30 mouse cellular contexts compared by ENCODE assay signal in genomic region chr9:9200827-9201388, GRCm38 (mm10). TPM values are rescaled to one million over a fixed set of nuclear protein-coding genes. Genes with fewer than 3 reads are reported as not detected.
DNase-seq lines count a peak whose midpoint lies in the region; ATAC-seq and TF ChIP-seq lines count a peak whose summit lies in the region.
"Had no signal": no experiment of that assay in that cellular context is flagged by ENCODE, and none has a peak within 500 bp of the region (broad histone marks: within the 10 kb centered on the region; RNA-seq: fewer than 3 reads in every experiment).

No protein-coding gene starts in this region.

- DNase-seq in forebrain, embryonic 11.5 days (ENCODE audit: low spot score), result no peak
- no peak for DNase-seq in intestine, embryonic 14.5 days (ENCODE audit: low spot score)
- no peak for DNase-seq in midbrain, postnatal 0 days (ENCODE audit: low spot score)
- no peak for DNase-seq in cerebellum, postnatal 4 days (ENCODE audit: low spot score in 2 of 2)
- DNase-seq: adrenal gland, adult 8-10 months; cerebellum, adult 11-12 months; cerebellum, adult 9-11 months; forebrain, postnatal 0 days; gastrocnemius, postnatal 14 days; heart, postnatal 10 days; kidney, adult 11 months; kidney, postnatal 14 days; layer of hippocampus, adult 9-11 months; right cerebral cortex, adult 18-20 months had no signal

- no peaks in the 10 kb centered on the region; the same call in 1 of the 2 replicates for H3K4me1 ChIP-seq in forebrain, embryonic 11.5 days (replicated peaks; ENCODE audit: control insufficient read depth, insufficient read depth, low read length)
- H3K4me1 ChIP-seq in forebrain, embryonic 16.5 days (replicated peaks; ENCODE audit: control insufficient read depth, insufficient read depth, low read length), result no peaks in the 10 kb centered on the region
- peaks cover 16% of the 10 kb centered on the region for H3K4me1 ChIP-seq in intestine, embryonic 14.5 days (replicated peaks; ENCODE audit: control insufficient read depth, insufficient read depth, low read length)
- no peaks in the 10 kb centered on the region; the same call in 1 of the 2 replicates for H3K4me1 ChIP-seq in intestine, postnatal 0 days (replicated peaks; ENCODE audit: control insufficient read depth, insufficient read depth, low read length)
- H3K4me1 ChIP-seq in midbrain, postnatal 0 days (ENCODE audit: insufficient read depth, low read length), result no peaks in the 10 kb centered on the region
- no peaks in the 10 kb centered on the region; the same call in 1 of the 2 replicates for H3K4me1 ChIP-seq in midbrain, embryonic 16.5 days (ENCODE audit: control insufficient read depth, insufficient read depth, low read length)
- peaks cover 23% of the 10 kb centered on the region for H3K4me1 ChIP-seq in stomach, embryonic 16.5 days (ENCODE audit: control insufficient read depth, insufficient read depth, low read length)

- H3K9me3 ChIP-seq in forebrain, embryonic 11.5 days (ENCODE audit: control insufficient read depth, low read length), result peaks cover 2% of the 10 kb centered on the region; the same call in 1 of the 2 replicates
- no peaks in the 10 kb centered on the region for H3K9me3 ChIP-seq in forebrain, embryonic 16.5 days (ENCODE audit: control insufficient read depth, low read length)
- H3K9me3 ChIP-seq in intestine, embryonic 14.5 days (ENCODE audit: control insufficient read depth, low read length), result no peaks in the 10 kb centered on the region
- H3K9me3 ChIP-seq in intestine, postnatal 0 days (ENCODE audit: control insufficient read depth), result no peaks in the 10 kb centered on the region
- no peaks in the 10 kb centered on the region for H3K9me3 ChIP-seq in midbrain, postnatal 0 days (ENCODE audit: low read length)
- H3K9me3 ChIP-seq in midbrain, embryonic 16.5 days (replicated peaks; ENCODE audit: control insufficient read depth, low read length, poor library complexity, severe bottlenecking), result no peaks in the 10 kb centered on the region
- H3K9me3 ChIP-seq in stomach, embryonic 16.5 days (replicated peaks; ENCODE audit: control insufficient read depth, low read length), result no peaks in the 10 kb centered on the region
- H3K9me3 ChIP-seq: embryonic facial prominence, embryonic 13.5 days; G1E; limb, embryonic 10.5 days; limb, embryonic 15.5 days; lung, embryonic 15.5 days; midbrain, embryonic 12.5 days; neural tube, embryonic 12.5 days had no signal

- no peaks in the 10 kb centered on the region for H3K36me3 ChIP-seq in forebrain, embryonic 11.5 days (ENCODE audit: control insufficient read depth, insufficient read depth, low read length)
- no peaks in the 10 kb centered on the region for H3K36me3 ChIP-seq in forebrain, embryonic 16.5 days (ENCODE audit: control insufficient read depth, insufficient read depth)
- H3K36me3 ChIP-seq in intestine, embryonic 14.5 days (ENCODE audit: control insufficient read depth, insufficient read depth, low read length), result no peaks in the 10 kb centered on the region
- no peaks in the 10 kb centered on the region for H3K36me3 ChIP-seq in intestine, postnatal 0 days (ENCODE audit: control insufficient read depth, insufficient read depth)
- no peaks in the 10 kb centered on the region for H3K36me3 ChIP-seq in midbrain, postnatal 0 days (ENCODE audit: insufficient read depth, low read length)
- no peaks in the 10 kb centered on the region for H3K36me3 ChIP-seq in midbrain, embryonic 16.5 days (ENCODE audit: control insufficient read depth, insufficient read depth, low read length)
- H3K36me3 ChIP-seq in stomach, embryonic 16.5 days (ENCODE audit: control insufficient read depth, insufficient read depth, low read length), result no peaks in the 10 kb centered on the region
- H3K36me3 ChIP-seq: embryonic facial prominence, embryonic 13.5 days; forebrain, embryonic 10.5 days; G1E; limb, embryonic 15.5 days; lung, embryonic 15.5 days; midbrain, embryonic 12.5 days; neural tube, embryonic 12.5 days had no signal

- no peaks in the 10 kb centered on the region for H3K27me3 ChIP-seq in forebrain, embryonic 11.5 days (ENCODE audit: control insufficient read depth, insufficient read depth, low read length)
- H3K27me3 ChIP-seq in forebrain, embryonic 16.5 days (replicated peaks; ENCODE audit: control insufficient read depth, insufficient read depth, low read length), result no peaks in the 10 kb centered on the region
- H3K27me3 ChIP-seq in intestine, embryonic 14.5 days (replicated peaks; ENCODE audit: control insufficient read depth, insufficient read depth, low read length), result no peaks in the 10 kb centered on the region
- no peaks in the 10 kb centered on the region for H3K27me3 ChIP-seq in intestine, postnatal 0 days (replicated peaks; ENCODE audit: control insufficient read depth, insufficient read depth, low read length)
- no peaks in the 10 kb centered on the region for H3K27me3 ChIP-seq in midbrain, postnatal 0 days (ENCODE audit: insufficient read depth, low read length)
- no peaks in the 10 kb centered on the region for H3K27me3 ChIP-seq in midbrain, embryonic 16.5 days (ENCODE audit: control insufficient read depth, insufficient read depth, low read depth, low read length)
- no peaks in the 10 kb centered on the region for H3K27me3 ChIP-seq in stomach, embryonic 16.5 days (ENCODE audit: control insufficient read depth, insufficient read depth, low read length)
- H3K27me3 ChIP-seq: embryonic facial prominence, embryonic 13.5 days; limb, embryonic 15.5 days; lung, embryonic 15.5 days; midbrain, embryonic 12.5 days; neural tube, embryonic 12.5 days had no signal

- TF ChIP-seq CTCF in intestine, postnatal 0 days (IDR thresholded peaks at IDR 0.05; ENCODE audit: low read depth), result no peak
- TF ChIP-seq CTCF in midbrain, postnatal 0 days (IDR thresholded peaks at IDR 0.05), result no peak

- 77% methylated on average over 8 of the region's 8 CpGs for WGBS in forebrain, embryonic 11.5 days
- WGBS in forebrain, embryonic 16.5 days, result 84% methylated on average over 8 of the region's 8 CpGs
- WGBS in intestine, embryonic 14.5 days, result 50% methylated on average over 8 of the region's 8 CpGs
- WGBS in intestine, postnatal 0 days, result 38% methylated on average over 8 of the region's 8 CpGs
- WGBS in midbrain, postnatal 0 days, result 79% methylated on average over 8 of the region's 8 CpGs
- 78% methylated on average over 8 of the region's 8 CpGs for WGBS in midbrain, embryonic 16.5 days
- WGBS in stomach, embryonic 16.5 days, result 38% methylated on average over 8 of the region's 8 CpGs

- no peak overlapping the region for H3K4me3 ChIP-seq in forebrain, embryonic 11.5 days (ENCODE audit: low read depth, low read length)
- no peak overlapping the region for H3K4me3 ChIP-seq in forebrain, embryonic 16.5 days (replicated peaks; ENCODE audit: low read length)
- H3K4me3 ChIP-seq in intestine, embryonic 14.5 days (ENCODE audit: low read depth, low read length), result no peak overlapping the region
- no peak overlapping the region for H3K4me3 ChIP-seq in intestine, postnatal 0 days (ENCODE audit: low read depth, low read length)
- H3K4me3 ChIP-seq in midbrain, postnatal 0 days (ENCODE audit: low read depth, low read length), result no peak overlapping the region
- H3K4me3 ChIP-seq in midbrain, embryonic 16.5 days (ENCODE audit: low read depth, low read length), result no peak overlapping the region
- no peak overlapping the region for H3K4me3 ChIP-seq in stomach, embryonic 16.5 days (replicated peaks; ENCODE audit: low read length)
- H3K4me3 ChIP-seq: embryonic facial prominence, embryonic 13.5 days; forebrain, embryonic 10.5 days; limb, embryonic 10.5 days; limb, embryonic 15.5 days; lung, embryonic 15.5 days; midbrain, embryonic 12.5 days; neural tube, embryonic 12.5 days had no signal

- H3K4me2 ChIP-seq in forebrain, embryonic 11.5 days (ENCODE audit: low read depth, low read length, severe bottlenecking), result no peak overlapping the region
- H3K4me2 ChIP-seq in forebrain, embryonic 16.5 days (ENCODE audit: low read length), result no peak overlapping the region
- no peak overlapping the region for H3K4me2 ChIP-seq in intestine, embryonic 14.5 days (ENCODE audit: low read length)
- no peak overlapping the region for H3K4me2 ChIP-seq in intestine, postnatal 0 days (replicated peaks; ENCODE audit: low read depth)
- H3K4me2 ChIP-seq in midbrain, postnatal 0 days (ENCODE audit: low read depth, low read length, poor library complexity, severe bottlenecking), result no peak overlapping the region
- H3K4me2 ChIP-seq in midbrain, embryonic 16.5 days (ENCODE audit: low read length), result no peak overlapping the region
- H3K4me2 ChIP-seq in stomach, embryonic 16.5 days (ENCODE audit: low read depth, low read length), result no peak overlapping the region
- H3K4me2 ChIP-seq: embryonic facial prominence, embryonic 13.5 days; heart, embryonic 11.5 days; limb, embryonic 15.5 days; lung, embryonic 15.5 days; midbrain, embryonic 12.5 days; neural tube, embryonic 12.5 days had no signal

- H3K27ac ChIP-seq in forebrain, embryonic 11.5 days (ENCODE audit: low read depth, low read length), result no peak overlapping the region
- H3K27ac ChIP-seq in forebrain, embryonic 16.5 days (ENCODE audit: low read length), result no peak overlapping the region
- no peak overlapping the region for H3K27ac ChIP-seq in intestine, embryonic 14.5 days (ENCODE audit: low read depth)
- no peak overlapping the region for H3K27ac ChIP-seq in intestine, postnatal 0 days (ENCODE audit: low read depth, low read length)
- H3K27ac ChIP-seq in midbrain, postnatal 0 days (ENCODE audit: low read depth, low read length), result no peak overlapping the region
- no peak overlapping the region for H3K27ac ChIP-seq in midbrain, embryonic 16.5 days (ENCODE audit: low read length)
- H3K27ac ChIP-seq in stomach, embryonic 16.5 days (ENCODE audit: low read length), result no peak overlapping the region
- H3K27ac ChIP-seq: embryonic facial prominence, embryonic 13.5 days; forebrain, embryonic 10.5 days; limb, embryonic 10.5 days; limb, embryonic 15.5 days; liver, embryonic 14.5 days; lung, embryonic 15.5 days; midbrain, embryonic 12.5 days; neural tube, embryonic 12.5 days had no signal

- 0 out of 2 replicates have a peak, but pooled peaks have one; percentile 42 for ATAC-seq in forebrain, embryonic 11.5 days (replicated peaks; ENCODE audit: low FRiP score)
- no peak for ATAC-seq in forebrain, embryonic 16.5 days
- 0 out of 2 replicates have a peak, but pooled peaks have one; percentile 19 for ATAC-seq in intestine, embryonic 14.5 days (replicated peaks; ENCODE audit: low FRiP score, low TSS enrichment, low read depth)
- ATAC-seq in intestine, postnatal 0 days, result no peak
- ATAC-seq in midbrain, postnatal 0 days (ENCODE audit: low FRiP score), result 0 out of 2 replicates have a peak, but pooled peaks have one; percentile 16
- ATAC-seq in midbrain, embryonic 16.5 days, result no peak
- peak; percentile 33; the same call in 1 of the 2 replicates for ATAC-seq in stomach, embryonic 16.5 days (ENCODE audit: insufficient read depth, low FRiP score)
- ATAC-seq: forebrain, postnatal 0 days; hindbrain, embryonic 16.5 days had no signal

- H3K9ac ChIP-seq in forebrain, embryonic 11.5 days (ENCODE audit: low read length), result no peak overlapping the region
- no peak overlapping the region for H3K9ac ChIP-seq in forebrain, embryonic 16.5 days (replicated peaks; ENCODE audit: low read depth, low read length)
- no peak overlapping the region for H3K9ac ChIP-seq in intestine, embryonic 14.5 days (ENCODE audit: low read length)
- no peak overlapping the region for H3K9ac ChIP-seq in intestine, postnatal 0 days (ENCODE audit: low read depth, low read length)
- H3K9ac ChIP-seq in midbrain, postnatal 0 days (replicated peaks; ENCODE audit: low read length, poor library complexity, severe bottlenecking), result no peak overlapping the region
- H3K9ac ChIP-seq in midbrain, embryonic 16.5 days (ENCODE audit: low read depth, low read length), result no peak overlapping the region
- H3K9ac ChIP-seq in stomach, embryonic 16.5 days (ENCODE audit: low read length), result no peak overlapping the region
- H3K9ac ChIP-seq: embryonic facial prominence, embryonic 13.5 days; forebrain, postnatal 0 days; limb, embryonic 15.5 days; liver, embryonic 14.5 days; lung, embryonic 15.5 days; midbrain, embryonic 12.5 days; neural tube, embryonic 12.5 days had no signal

RNA-seq across cellular contexts. Expression of gene Arhgap42, which starts 38.0 kb away (rescaled TPM):
- polyA plus RNA-seq in forebrain, embryonic 11.5 days (2014; fragmentation: Nextera tagmentation; extraction: Ambion mirVana), result 19.8 and 20.6 TPM in 2 replicates
- polyA plus RNA-seq in forebrain, embryonic 16.5 days (2015; fragmentation: Nextera tagmentation; extraction: Ambion mirVana), result 20.1 and 23.9 TPM in 2 replicates
- polyA plus RNA-seq in intestine, embryonic 14.5 days (2014; fragmentation: Nextera tagmentation; extraction: Ambion mirVana), result 36.3 and 39.4 TPM in 2 replicates
- polyA plus RNA-seq in intestine, postnatal 0 days (2015; fragmentation: Nextera tagmentation; extraction: Ambion mirVana), result 23.4 and 27.2 TPM in 2 replicates
- total RNA-seq in midbrain, postnatal 0 days (2014; rRNA removed), result 9.0 and 11.2 TPM in 2 replicates
- 11.3 and 11.7 TPM in 2 replicates for polyA plus RNA-seq in midbrain, postnatal 0 days (2015; fragmentation: Nextera tagmentation; extraction: Ambion mirVana)
- polyA plus RNA-seq in midbrain, embryonic 16.5 days (2015; fragmentation: Nextera tagmentation; extraction: Ambion mirVana), result 14.7 and 17.3 TPM in 2 replicates
- 27.2 and 28.6 TPM in 2 replicates for polyA plus RNA-seq in stomach, embryonic 16.5 days (2015; fragmentation: Nextera tagmentation; extraction: Ambion mirVana)
- total RNA-seq: granulocyte monocyte progenitor cell, adult 5-6 weeks had no signal
- polyA plus RNA-seq: G1E had no signal

Comparison
In these comparisons a context has a peak if more than half of its experiments do, and no peak if none do; other contexts are left out.
1. ATAC-seq: peak in forebrain, embryonic 11.5 days (single experiment), intestine, embryonic 14.5 days (single experiment), midbrain, postnatal 0 days (single experiment) and stomach, embryonic 16.5 days (single experiment); none in forebrain, embryonic 16.5 days (single experiment), intestine, postnatal 0 days (single experiment) and midbrain, embryonic 16.5 days (single experiment).